Mouse (Mus musculus) small intestine, adult 2 months (tissue): ENCODE data around the gene Neu2.

ENCODE experiments used
- CTCF ChIP-seq: fragments of 200-500 bp; IDR thresholded peaks from 2 replicates; pipeline ENCODE4 v1.5.1; 2012; ENCODE audit warnings: low read depth, mild to moderate bottlenecking, control low read depth, inconsistent platforms, low read length, moderate library complexity, mixed read lengths; ENCODE audit not compliant: insufficient replicate concordance, insufficient read length; ENCODE audit errors: extremely low read depth
- POLR2A ChIP-seq: fragments of 200-500 bp; IDR thresholded peaks from 2 replicates; pipeline ENCODE4 v1.6.1; 2012; ENCODE audit warnings: low read depth, mild to moderate bottlenecking, control low read depth, inconsistent platforms, low read length, moderate library complexity

DNA sequence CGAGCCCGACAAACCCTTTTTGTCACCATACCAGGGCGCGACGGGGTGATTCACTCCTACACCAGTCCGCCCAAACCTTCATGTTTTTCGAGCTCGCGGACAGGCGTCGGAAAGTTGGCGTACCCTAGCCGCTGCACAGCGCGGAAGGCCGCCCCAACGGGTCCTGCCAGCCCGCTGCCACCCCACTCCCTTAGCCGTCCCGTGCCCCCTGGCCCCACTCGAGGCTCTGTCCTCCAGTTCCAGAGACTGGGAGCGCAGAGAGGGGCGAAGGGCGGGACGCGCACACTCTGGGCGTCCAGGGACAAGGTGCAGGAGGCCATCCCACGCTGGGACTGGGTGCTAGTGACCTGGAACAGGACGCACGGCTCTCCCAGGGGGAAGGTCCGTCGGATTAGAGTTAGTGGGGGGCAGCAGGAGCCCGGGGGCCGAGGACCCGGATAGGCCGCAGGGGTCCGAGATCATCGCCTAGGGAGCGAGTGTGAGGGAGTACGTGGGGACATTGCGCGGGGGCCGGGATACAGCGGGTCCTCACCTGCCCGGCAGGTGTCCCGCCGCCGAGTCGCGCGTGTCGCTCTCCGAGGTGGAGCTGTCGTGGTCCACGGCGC is at the start of gene Neu2:
- TF ChIP-seq POLR2A (no peak), CTCF (no peak)
